Mouse (Mus musculus): ENCODE results near the gene Rel.
"Not testable (repeated sequence)": the region's sequence is repeated elsewhere in the genome, so short reads cannot be mapped to it uniquely, and the experiment has no call there.

Gene Rel

DNA sequence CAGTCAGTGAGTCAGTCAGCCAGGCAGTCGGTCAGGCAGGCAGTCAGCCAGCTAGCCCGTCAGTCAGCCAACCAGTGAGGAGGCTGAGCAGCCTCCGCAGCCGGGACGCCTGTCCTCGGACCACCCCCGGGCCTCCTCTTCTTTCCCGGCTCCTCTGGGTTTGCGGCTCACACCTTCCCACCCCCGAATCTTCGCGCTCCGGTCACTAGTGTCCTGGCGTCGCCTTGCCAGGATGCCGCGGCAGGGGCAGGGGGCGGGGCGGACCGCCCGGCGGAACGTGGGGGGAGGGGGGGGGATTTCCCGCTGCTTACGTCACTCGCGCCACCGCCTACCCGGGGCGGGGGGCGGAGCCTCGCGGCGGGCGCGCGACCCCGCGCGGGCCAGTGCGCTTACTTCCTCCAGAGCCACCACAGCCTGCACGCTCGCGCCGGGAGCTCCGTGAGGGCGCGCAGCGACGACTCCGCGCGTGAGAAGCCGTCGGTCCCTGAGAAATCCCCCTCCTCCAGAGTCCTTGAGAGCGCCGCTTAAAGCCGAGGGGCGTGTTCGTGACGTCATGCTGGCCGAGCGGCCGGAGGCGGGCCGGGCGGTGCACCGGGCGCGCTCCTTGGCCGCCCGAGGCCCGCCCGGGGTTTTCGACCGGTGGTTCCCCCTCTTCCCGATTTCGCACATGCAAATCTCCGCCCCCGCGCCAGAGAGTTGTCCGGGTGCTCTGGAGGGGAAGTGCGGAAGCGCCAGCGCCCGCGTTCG is at the start of gene Rel:
TSS of gene Rel (minus strand) at position 211 of the 747 bp plus-strand sequence.
- peak; percentile 87 for ATAC-seq (ENCODE audit: insufficient number of reproducible peaks, low FRiP score, low TSS enrichment)

DNA sequence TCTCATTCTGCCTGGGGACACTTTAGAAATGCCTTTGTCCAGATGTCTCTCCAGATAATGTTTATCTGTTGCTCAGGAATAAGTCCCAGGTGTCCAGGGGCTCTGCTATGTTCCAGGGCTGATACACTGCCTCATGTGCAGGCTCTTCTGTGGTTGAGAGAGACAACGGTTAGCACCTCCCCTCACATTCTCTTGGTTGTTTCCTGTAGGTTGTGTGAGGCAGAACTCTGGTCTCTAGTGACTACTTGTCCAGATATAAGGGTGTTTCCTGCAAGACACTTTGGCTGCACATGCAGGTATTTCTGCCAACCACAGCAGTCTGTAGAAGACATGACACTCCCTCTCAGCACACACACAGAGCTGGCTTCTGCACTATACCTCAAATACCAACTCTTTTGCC is 48.0 kb upstream of the Rel start:
- ATAC-seq (ENCODE audit: insufficient number of reproducible peaks, low FRiP score, low TSS enrichment): no peak

DNA sequence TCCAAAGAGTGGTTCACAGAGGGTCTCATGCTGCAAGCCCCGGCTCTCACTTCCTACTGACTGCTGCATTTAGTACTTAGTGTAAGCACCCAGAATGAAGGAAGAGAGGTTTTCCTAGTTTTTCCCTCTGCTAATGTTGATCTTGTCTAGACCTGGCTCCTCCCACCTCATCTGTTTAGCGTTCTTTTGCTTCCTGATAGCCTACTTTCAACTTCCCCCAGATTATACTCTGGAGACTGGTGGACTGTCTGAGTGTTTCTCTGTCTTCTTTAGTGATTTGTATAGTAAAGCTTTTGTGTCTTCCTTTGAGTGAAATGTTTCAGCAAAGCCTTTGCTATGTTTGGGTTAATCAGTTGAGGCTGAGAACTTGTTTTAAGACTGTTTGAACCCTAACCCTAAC is 40.0 kb upstream of the Rel start:
- ATAC-seq (ENCODE audit: insufficient number of reproducible peaks, low FRiP score, low TSS enrichment): no peak

DNA sequence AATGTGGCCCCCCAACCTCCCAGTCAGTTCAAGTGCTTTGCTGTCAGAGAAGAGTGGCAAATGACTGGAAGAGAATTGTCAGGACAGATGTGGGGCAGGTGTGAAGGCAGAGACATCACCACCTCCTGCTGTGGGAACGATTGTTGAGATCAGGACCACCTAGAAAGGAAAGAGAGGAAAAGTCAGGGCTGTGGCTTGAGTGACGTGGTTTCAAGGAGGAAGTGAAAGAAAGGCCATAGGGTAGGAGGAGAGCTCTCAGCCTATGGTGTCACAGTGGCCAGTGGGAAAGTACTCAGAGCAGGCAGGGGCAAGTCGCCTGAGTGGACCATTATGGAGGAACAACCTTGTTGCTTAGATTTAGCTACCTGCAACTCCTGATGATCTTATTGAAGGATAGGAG is 34.9 kb upstream of the Rel start:
- no peak for ATAC-seq (ENCODE audit: insufficient number of reproducible peaks, low FRiP score, low TSS enrichment)

DNA sequence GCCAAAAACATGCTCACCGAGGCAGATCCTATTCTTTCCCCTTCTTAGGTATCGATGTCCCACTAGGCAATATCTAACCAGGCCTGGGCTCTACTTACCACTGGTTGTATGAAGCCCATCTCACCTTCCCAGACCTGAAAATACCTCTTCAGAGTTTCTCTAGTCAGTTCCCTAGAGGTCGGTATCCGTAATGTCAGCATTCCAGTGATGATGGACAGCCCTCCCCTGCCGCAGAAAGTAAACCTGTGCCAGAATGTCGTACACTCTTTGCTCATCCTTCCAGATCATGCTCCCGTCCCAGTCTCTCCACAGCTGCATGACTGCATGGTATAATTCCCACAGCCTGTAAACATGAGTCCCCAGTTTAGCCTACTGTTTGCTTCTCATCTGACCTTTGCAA is 32.4 kb upstream of the Rel start:
- ATAC-seq (ENCODE audit: insufficient number of reproducible peaks, low FRiP score, low TSS enrichment): no peak

DNA sequence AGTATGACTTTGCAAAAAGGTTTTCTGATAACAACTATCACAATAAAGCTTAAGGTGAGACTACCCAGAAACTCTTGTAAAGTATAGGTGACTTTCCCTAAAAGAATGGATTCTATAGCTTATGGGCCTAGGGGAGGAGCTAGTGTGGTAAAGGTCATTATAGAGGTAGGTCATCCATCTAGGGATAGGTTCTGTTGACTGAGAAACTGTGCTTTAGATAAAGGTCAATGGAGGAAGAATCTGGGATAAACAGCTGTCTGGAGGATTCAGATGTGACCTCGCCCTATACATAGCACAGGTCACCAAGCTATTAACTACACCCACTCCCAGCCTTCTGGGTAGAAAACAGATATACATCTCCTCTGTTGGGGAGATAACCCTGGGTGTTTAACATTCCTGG is 31.5 kb upstream of the Rel start:
- no peak for ATAC-seq (ENCODE audit: insufficient number of reproducible peaks, low FRiP score, low TSS enrichment)

DNA sequence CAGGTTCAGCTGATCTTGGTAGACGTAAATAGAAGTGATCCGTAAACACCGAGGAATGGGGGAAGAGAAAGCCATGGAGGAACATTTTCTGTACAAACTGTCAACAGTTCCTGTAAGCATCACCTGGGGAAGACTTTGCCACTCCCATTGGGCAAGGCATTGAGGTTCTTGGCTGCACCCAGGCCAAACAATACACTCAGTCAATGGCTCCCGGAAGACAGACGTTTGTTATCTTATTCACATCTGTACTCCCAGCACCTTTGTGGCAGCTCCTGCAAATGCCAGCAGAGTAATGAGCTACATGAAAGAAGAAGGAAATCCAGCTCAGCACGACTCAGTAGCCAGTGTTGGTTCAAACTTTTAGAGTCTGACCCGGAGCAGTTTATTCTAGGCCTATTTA is 31.1 kb upstream of the Rel start:
- ATAC-seq (ENCODE audit: insufficient number of reproducible peaks, low FRiP score, low TSS enrichment): no peak

DNA sequence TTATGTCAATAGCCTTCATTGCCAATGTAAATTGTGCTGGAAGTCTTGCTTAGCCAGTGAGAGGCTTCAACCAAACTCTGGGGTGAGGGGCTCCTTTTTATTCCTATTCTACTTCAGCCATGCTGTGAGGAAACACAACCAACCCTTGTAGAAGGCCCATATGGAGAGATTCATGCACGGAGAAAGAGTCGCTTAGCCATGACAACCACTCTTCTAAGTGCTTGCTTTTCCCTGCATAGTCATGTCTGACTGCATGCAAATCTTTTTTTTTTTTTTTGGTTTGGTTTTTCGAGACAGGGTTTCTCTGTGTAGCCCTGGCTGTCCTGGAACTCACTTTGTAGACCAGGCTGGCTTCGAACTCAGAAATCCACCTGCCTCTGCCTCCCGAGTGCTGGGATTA is 12.9 kb upstream of the Rel start:
- ATAC-seq (ENCODE audit: insufficient number of reproducible peaks, low FRiP score, low TSS enrichment): not testable (repeated sequence)

DNA sequence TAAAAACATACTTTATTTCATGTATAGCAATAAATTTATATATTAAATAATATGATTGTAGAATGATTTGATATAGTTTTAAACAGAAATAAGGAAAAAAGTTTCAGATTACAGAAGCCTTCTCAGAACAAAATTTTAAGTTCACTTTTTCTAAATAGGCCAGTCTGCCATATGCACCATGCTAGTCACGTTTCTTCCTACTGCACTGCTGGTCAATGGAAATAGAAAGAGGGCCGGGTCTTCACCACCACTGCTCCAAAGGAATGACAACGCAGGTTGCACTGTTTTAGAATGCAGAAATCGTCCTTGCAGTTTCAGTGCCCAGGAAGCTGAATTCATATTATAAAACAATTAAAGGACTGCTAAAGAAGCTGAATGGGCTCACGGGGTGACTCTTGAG is 12.3 kb upstream of the Rel start:
- no peak for ATAC-seq (ENCODE audit: insufficient number of reproducible peaks, low FRiP score, low TSS enrichment)

DNA sequence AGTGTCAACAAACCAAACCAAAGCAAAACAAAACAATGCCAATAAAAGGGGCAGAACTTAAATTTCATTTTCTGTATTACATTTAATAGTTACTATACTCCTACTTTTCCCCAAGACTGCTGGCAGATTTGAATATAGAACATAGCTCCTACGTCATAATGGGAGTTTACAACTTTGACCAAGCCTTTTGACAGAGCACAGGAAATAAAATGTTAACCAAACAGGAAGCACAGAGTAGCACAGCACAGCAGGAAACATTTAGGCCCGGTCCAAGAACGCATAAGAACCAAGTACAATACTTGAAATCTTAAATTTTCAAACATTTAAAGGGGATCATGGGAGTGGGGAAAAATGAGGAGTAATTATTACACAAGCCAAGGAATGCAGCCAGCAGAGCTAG is 11.3 kb upstream of the Rel start:
- ATAC-seq (ENCODE audit: insufficient number of reproducible peaks, low FRiP score, low TSS enrichment): no peak

DNA sequence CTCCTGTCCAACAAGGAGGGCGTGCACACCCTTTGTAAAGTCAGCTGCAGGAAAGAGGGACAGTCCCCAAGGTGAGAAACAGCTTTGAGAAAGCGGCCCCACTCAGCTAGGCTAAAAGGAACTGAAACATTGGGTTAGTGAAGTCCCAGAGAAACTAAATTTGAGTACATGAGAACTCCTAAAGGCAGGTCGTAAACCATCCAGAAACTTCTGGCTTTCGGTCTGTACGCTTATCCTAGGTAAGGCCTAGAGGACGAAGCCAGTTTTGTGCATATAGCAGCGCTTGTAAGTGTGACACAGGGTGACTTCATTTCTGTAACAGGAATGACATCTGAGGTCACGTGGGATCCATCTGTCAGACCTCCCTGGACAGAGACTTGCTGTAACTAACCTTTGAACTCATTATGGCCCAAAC is 8.0 kb upstream of the Rel start:
- no peak for ATAC-seq (ENCODE audit: insufficient number of reproducible peaks, low FRiP score, low TSS enrichment)

DNA sequence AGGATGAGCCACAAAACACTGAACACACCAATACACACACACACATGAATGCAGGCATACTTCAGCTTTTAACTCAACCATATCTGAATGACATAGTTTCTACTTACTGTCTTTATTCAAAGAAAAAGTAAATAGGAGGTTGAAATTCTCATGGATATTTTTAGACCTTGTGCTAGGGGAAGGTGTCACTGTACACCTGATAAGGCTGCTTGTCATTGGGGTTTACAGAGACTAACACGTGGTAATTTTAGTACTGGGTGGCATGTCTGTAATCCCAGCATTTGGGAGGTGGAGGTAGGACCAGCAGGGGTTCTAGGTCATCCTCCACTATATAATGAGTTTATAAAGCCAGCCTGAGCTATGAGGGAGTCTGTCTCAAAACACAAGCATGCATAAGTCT is 1.7 kb upstream of the Rel start:
- ATAC-seq (ENCODE audit: insufficient number of reproducible peaks, low FRiP score, low TSS enrichment): no peak

DNA sequence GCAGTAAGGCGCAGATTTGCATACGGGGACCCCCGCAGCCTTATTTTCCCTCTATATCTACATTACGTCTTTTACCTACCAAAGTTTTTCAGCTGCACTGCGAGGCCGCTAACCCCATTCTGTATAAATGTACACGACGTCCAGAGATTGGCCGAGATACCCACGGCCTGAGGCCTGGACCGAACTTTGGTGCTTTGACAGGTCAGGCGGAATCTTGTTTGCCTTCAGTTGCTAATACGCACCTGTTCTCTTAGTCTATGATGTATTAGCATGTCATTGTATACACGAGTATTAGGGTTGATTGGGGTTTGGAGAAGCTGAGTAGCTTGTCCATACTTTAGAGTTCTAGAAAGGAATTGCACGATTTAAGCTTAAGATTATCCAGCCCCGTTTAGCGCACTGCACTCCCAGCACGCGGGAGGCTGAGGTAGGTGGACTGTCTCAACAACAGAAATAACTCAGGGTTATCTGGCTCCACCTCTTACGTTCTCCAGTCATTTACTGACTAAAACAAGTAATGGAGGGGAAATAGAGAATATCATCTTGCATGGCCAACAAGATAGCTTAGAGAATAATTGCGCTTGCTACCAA is 832 bp upstream of the Rel start:
- ATAC-seq (ENCODE audit: insufficient number of reproducible peaks, low FRiP score, low TSS enrichment): no peak; the same call in 1 of the 2 replicates

DNA sequence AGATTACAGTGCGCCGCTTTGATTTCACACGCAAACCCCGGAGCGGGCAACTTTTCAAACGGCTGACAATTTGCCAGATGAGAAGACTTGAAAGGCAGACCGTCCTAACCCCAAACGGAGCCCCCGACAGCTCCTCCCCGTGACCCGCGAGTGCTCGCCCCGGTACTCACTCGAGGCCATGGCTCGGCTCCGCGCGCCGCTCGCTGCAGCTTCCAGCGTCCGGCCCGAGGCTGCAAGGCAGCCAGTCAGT is 335 bp downstream of the Rel start:
- no peak; the same call in 1 of the 2 replicates for ATAC-seq (ENCODE audit: insufficient number of reproducible peaks, low FRiP score, low TSS enrichment)

DNA sequence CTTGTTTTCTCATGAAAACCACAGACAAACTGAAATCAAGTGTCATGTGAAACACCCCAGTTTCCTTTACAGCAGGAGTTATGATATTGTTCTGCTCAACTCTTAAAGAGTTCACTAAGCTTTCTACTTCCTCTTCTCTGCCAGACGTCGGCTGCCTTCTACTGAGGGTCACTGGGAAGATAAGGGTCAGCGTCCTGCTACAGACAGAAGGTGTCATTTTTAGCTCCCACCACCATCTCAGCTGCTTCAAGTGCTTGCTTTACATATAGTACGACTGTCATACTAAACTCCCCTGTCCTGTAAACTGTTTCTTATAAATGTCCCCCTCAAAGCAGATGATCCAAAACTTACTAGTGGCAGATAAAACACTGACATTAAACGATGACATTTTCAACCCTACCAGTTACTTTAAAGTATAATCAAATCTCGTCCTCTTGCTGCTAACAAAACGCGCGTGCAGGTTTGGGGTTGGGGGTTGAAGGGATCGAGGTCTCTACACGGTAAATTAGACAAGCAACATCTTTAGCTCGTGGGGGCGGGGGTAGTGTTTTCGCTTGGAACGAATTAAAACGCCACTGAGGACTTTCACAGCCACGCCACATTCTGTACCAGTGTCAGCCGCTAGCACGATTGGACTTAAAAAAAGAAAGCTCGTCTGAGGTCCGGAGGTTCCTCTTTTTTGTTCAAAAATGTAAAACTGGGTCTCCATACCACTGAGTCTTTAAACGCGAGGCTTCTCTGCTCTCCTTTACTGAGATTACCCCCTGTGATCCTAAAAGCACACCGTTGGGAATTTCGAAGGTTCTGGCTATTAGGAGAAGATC is 872 bp downstream of the Rel start:
- ATAC-seq (ENCODE audit: insufficient number of reproducible peaks, low FRiP score, low TSS enrichment): 0 out of 2 replicates have a peak, but pooled peaks have one; percentile 5

DNA sequence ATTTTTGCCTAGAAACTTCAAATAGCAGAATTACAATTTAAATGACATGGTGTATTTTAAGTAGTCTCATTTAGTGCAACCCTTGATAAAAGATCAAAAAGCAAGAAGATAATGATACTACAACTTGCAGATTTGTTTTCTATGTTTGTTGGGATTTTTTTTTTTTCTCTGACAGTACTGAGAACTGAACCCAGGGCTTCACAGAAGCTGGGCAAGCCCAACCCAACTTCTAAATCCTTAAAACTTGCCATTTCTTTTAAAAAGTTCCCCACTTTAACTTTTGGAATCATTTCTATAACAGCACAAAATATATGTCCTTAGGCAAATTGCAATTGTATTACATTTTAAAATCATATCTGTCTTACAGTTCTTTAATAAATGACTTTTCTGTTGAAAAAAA is 1.7 kb downstream of the Rel start:
- ATAC-seq (ENCODE audit: insufficient number of reproducible peaks, low FRiP score, low TSS enrichment): no peak

DNA sequence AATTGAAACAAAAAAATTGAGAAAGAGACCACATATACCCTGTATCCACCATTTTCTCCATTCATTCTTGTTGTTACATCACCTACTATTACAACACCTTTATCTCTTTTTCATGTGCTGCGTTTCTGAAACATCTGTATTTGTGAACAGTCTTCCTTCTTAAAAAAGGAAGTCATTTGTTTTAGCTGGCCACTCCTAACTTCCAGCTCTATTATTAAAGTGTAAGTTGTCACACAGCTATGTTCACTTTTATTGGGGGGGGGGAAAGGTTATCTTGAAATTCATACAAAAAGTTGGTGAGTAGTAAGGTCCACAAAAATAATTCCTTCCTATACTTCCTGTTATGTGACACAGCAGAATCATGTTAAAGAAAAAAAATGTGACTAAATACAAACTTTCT is 2.8 kb downstream of the Rel start:
- no peak for ATAC-seq (ENCODE audit: insufficient number of reproducible peaks, low FRiP score, low TSS enrichment)

DNA sequence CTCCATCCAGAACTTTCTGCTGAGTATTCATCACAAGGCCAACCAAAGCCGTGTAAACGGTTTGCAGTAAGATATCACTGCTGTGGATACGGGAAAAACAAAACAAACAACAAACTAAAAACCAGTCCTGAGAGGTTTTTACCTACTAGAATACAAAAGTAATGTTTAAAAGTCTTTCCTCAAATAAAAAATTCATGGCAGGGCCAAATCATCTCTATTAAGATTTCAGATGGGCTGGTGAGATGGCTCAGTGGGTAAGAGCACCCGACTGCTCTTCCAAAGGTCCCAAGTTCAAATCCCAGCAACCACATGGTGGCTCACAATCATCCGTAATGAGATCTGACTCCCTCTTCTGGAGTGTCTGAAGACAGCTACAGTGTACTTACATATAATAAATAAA is 3.4 kb downstream of the Rel start:
- not testable (repeated sequence) for ATAC-seq (ENCODE audit: insufficient number of reproducible peaks, low FRiP score, low TSS enrichment)

DNA sequence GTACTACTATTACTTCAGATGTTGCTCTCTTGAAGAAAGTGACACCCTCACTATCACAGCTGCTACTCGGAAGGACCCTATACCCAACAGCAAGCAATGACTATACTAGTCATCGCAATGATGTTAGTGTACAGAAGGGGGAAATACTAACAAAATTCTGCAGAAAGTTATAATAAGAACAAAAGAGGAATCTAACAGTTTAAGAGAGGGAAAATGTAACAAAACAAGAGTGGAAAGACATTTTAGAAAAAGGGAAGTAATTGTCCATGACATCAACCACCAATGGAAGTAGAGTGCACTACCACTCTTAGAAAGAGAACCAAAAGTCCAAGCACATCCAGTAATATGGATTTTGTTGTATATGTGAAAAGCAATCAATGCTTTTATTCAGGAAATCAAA is 8.1 kb downstream of the Rel start:
- no peak for ATAC-seq (ENCODE audit: insufficient number of reproducible peaks, low FRiP score, low TSS enrichment)

DNA sequence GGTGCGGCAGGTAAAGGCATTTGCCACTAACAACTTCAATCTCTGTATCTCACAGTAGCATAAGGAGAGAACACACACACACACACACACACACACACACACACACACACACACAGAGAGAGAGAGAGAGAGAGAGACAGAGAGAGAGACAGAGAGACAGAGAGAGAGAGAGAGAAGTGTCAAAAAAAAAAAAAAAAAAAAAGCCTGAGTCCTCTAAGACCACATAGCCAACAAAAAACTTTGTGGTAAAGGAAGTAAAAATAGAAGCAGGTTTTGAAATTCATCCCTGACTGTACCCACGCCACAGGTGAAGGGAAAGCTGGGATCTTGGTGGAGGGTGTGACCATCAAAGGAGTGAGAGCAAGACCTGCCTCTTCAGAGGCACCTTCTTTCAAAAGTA is 12.6 kb downstream of the Rel start:
- ATAC-seq (ENCODE audit: insufficient number of reproducible peaks, low FRiP score, low TSS enrichment): no peak

DNA sequence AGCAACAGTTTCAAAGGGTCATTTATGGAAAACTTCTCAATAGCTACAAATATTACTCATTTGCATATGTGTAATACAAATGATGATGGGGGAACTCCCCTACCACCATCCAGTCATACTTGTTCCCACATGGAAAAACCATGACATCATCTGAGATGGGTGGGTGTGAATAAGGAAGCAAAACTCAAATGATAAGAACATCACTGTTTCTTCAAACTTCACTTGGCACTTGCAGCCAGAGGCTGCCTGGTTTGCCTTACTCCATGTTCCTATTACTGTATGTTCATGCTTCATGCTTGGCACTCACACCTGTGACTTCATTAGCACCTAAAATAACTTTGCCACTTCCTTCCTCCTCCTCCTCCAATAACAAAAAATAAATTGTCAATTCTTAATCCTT is 16.4 kb downstream of the Rel start:
- no peak for ATAC-seq (ENCODE audit: insufficient number of reproducible peaks, low FRiP score, low TSS enrichment)

Measured in cerebellum, adult (tissue).